In genomic region chr8:114850014-114850870, GRCm38 (mm10) we compare ENCODE assay signal across 14 mouse cellular contexts.
A peak's percentile ranks its signal among the peaks of the same experiment; 100 is the strongest.
DNase-seq lines count a peak whose midpoint lies in the region; ATAC-seq lines count a peak whose summit lies in the region.
"Had no signal": no experiment of that assay in that cellular context is flagged by ENCODE, and none has a peak within 500 bp of the region (broad histone marks: within the 10 kb centered on the region; RNA-seq: fewer than 3 reads in every experiment).

No protein-coding gene starts in this region.

- H3K4me3 ChIP-seq in lung, embryonic 16.5 days (ENCODE audit: low read length), result no peak overlapping the region
- H3K4me3 ChIP-seq in forebrain, embryonic 13.5 days, result no peak overlapping the region
- H3K4me3 ChIP-seq: hindbrain, embryonic 15.5 days; layer of hippocampus, adult 2 months; limb, embryonic 13.5 days; megakaryocyte, embryonic 14.5 days had no signal

- H3K9me3 ChIP-seq in lung, embryonic 16.5 days (ENCODE audit: control insufficient read depth, low read length), result no peaks in the 10 kb centered on the region; the same call in 1 of the 2 replicates
- no peaks in the 10 kb centered on the region for H3K9me3 ChIP-seq in forebrain, embryonic 13.5 days (replicated peaks)
- H3K9me3 ChIP-seq: hindbrain, embryonic 15.5 days; limb, embryonic 13.5 days had no signal

- intact Hi-C loops in heart, postnatal 36 days (cut with DNase I), result no loop called here

- no peaks in the 10 kb centered on the region for H3K4me1 ChIP-seq in lung, embryonic 16.5 days (replicated peaks; ENCODE audit: control insufficient read depth, insufficient read depth, low read length)
- peaks cover 2% of the 10 kb centered on the region; the same call in 1 of the 2 replicates for H3K4me1 ChIP-seq in forebrain, embryonic 13.5 days
- H3K4me1 ChIP-seq: limb, embryonic 13.5 days; megakaryocyte, embryonic 14.5 days had no signal

- 45% methylated on average over 13 of the region's 15 CpGs for WGBS in lung, embryonic 16.5 days
- WGBS in forebrain, embryonic 13.5 days, result 40% methylated on average over 15 of the region's 15 CpGs

- no peak overlapping the region for H3K27ac ChIP-seq in lung, embryonic 16.5 days (ENCODE audit: low read length)
- no peak overlapping the region for H3K27ac ChIP-seq in forebrain, embryonic 13.5 days
- H3K27ac ChIP-seq: hindbrain, embryonic 15.5 days; layer of hippocampus, adult 2 months; limb, embryonic 13.5 days had no signal

- DNase-seq in heart, adult 11 months, result peak; percentile 87
- DNase-seq in heart, postnatal 36 days, result no peak
- DNase-seq in lung, postnatal 25 days (ENCODE audit: low spot score), result no peak
- DNase-seq in retina, embryonic 14.5 days (ENCODE audit: low spot score), result peak; percentile 64
- DNase-seq in adipocyte (ENCODE audit: low spot score), result no peak
- DNase-seq in right cerebral cortex, postnatal 10 days (ENCODE audit: low spot score in 2 of 2), result no peak
- DNase-seq: cerebellum, postnatal 25 days; thymus, postnatal 36 days had no signal

- no peak overlapping the region for H3K4me2 ChIP-seq in lung, embryonic 16.5 days (ENCODE audit: low read depth, low read length)
- H3K4me2 ChIP-seq in forebrain, embryonic 13.5 days, result no peak overlapping the region
- H3K4me2 ChIP-seq: hindbrain, embryonic 15.5 days; limb, embryonic 13.5 days had no signal

- ATAC-seq in lung, embryonic 16.5 days (ENCODE audit: low read depth), result peak; percentile 26; the same call in 1 of the 2 replicates
- ATAC-seq in forebrain, embryonic 13.5 days, result peak; percentile 38; the same call in 1 of the 2 replicates

- H3K9ac ChIP-seq in lung, embryonic 16.5 days (ENCODE audit: low read length), result no peak overlapping the region
- no peak overlapping the region for H3K9ac ChIP-seq in forebrain, embryonic 13.5 days
- H3K9ac ChIP-seq: hindbrain, embryonic 15.5 days; limb, embryonic 13.5 days had no signal

- no peaks in the 10 kb centered on the region for H3K36me3 ChIP-seq in lung, embryonic 16.5 days (ENCODE audit: control insufficient read depth, insufficient read depth, low read length)
- no peaks in the 10 kb centered on the region for H3K36me3 ChIP-seq in forebrain, embryonic 13.5 days (ENCODE audit: poor library complexity, severe bottlenecking)
- H3K36me3 ChIP-seq: hindbrain, embryonic 15.5 days; limb, embryonic 13.5 days had no signal

- no peaks in the 10 kb centered on the region for H3K27me3 ChIP-seq in lung, embryonic 16.5 days (ENCODE audit: control insufficient read depth, insufficient read depth, low read depth, low read length)
- 0 out of 2 replicates have a peak, but pooled peaks cover 4% of the 10 kb centered on the region for H3K27me3 ChIP-seq in forebrain, embryonic 13.5 days
- H3K27me3 ChIP-seq: hindbrain, embryonic 15.5 days; megakaryocyte, embryonic 14.5 days had no signal

Comparison
In these comparisons a context has a peak if more than half of its experiments do, and no peak if none do; other contexts are left out.
1. DNase-seq: peak in heart, adult 11 months (single experiment) and retina, embryonic 14.5 days (single experiment); none in heart, postnatal 36 days (0 of 2), lung, postnatal 25 days (single experiment), adipocyte (single experiment) and right cerebral cortex, postnatal 10 days (0 of 2).